Mouse (Mus musculus) liver, embryonic 13.5 days (tissue): Measurements from ENCODE around the gene Tnrc18. TPM values are rescaled to one million over a fixed set of nuclear protein-coding genes. Genes with fewer than 3 reads are reported as not detected.

Experiments
- ATAC-seq: fragments of 200-750 bp; cut with Nextera tagmentation; 2 replicates; pipeline ENCODE4 v1.8.0; 2017; ENCODE audit warnings: low read depth, mild to moderate bottlenecking, moderate number of reproducible peaks, moderate library complexity
- DNase-seq: peaks from one replicate; pipeline ENCODE4 v3.0.0; 2022
- H3K27ac ChIP-seq: fragments of 300-500 bp; sonication (generic); 2 replicates; pipeline ENCODE4 v1.5.1; 2015; ENCODE audit warnings: moderate library complexity, mild to moderate bottlenecking, inconsistent platforms
- H3K27me3 ChIP-seq: fragments of 300-500 bp; sonication (generic); 2 replicates; pipeline ENCODE4 v1.6.1; 2015; ENCODE audit warnings: mild to moderate bottlenecking, inconsistent platforms
- H3K36me3 ChIP-seq: fragments of 300-500 bp; sonication (generic); 2 replicates; pipeline ENCODE4 v1.6.1; 2015; ENCODE audit warnings: mild to moderate bottlenecking, inconsistent platforms
- H3K4me1 ChIP-seq: fragments of 300-500 bp; sonication (generic); replicated peaks from 2 replicates; pipeline ENCODE4 v1.6.1; 2015; ENCODE audit warnings: inconsistent platforms
- H3K4me2 ChIP-seq: fragments of 300-500 bp; sonication (generic); 2 replicates; pipeline ENCODE4 v1.6.1; 2015; ENCODE audit warnings: inconsistent platforms, mild to moderate bottlenecking, moderate library complexity
- H3K4me3 ChIP-seq: fragments of 300-500 bp; sonication (generic); replicated peaks from 2 replicates; pipeline ENCODE4 v1.5.1; 2015; ENCODE audit warnings: mild to moderate bottlenecking, inconsistent platforms
- H3K9ac ChIP-seq: fragments of 300-500 bp; sonication (generic); 2 replicates; pipeline ENCODE4 v1.6.1; 2015; ENCODE audit warnings: mild to moderate bottlenecking, inconsistent platforms
- H3K9me3 ChIP-seq: fragments of 300-500 bp; sonication (generic); replicated peaks from 2 replicates; pipeline ENCODE4 v1.6.1; 2016; ENCODE audit warnings: inconsistent platforms
- WGBS: fragments of 180-500 bp; shearing (Covaris S2); methylation state at CpG from one replicate; pipeline ENCODE4 v1.1.7; 2015; ENCODE audit not compliant: insufficient replicate concordance; 5-methylcytosine and 5-hydroxymethylcytosine counted together
- polyA plus RNA-seq: library from polyadenylated mRNA; unstranded; fragments of >200 nt; fragmentation: Nextera tagmentation; extraction: Ambion mirVana; gene quantifications from 2 replicates; pipeline ENCODE4 v1.2.1, GENCODE M21; 2015

Tnrc18 gene
- polyA plus RNA-seq, 1 experiment from 2014 or later = 2.4 TPM

- H3K36me3 ChIP-seq = no peaks in the 10 kb centered on the region
- 68% methylated on average over 10 of the region's 10 CpGs for WGBS
- DNase-seq = no peak
Measured at GRCm38 (mm10) chr5:142713966-142714365, 103.5 kb downstream of the Tnrc18 start.

GRCm38 (mm10) chr5:142712373-142712772 lies 105.1 kb downstream of the Tnrc18 start:
- Histone ChIP-seq H3K27me3 (0 out of 2 replicates have a peak, but pooled peaks cover 2% of the 10 kb centered on the region), H3K9me3 (peaks cover 8% of the 10 kb centered on the region; the same call in 1 of the 2 replicates), H3K36me3 (no peaks in the 10 kb centered on the region), H3K9ac (no peak overlapping the region), H3K27ac (no peak overlapping the region), H3K4me2 (no peak overlapping the region), H3K4me3 (no peak overlapping the region), H3K4me1 (no peaks in the 10 kb centered on the region)
- ATAC-seq (no peak), DNase-seq (no peak)
- 76% methylated on average over 5 of the region's 5 CpGs for WGBS

More at GRCm38 (mm10) chr5:142713966-142714365, 103.5 kb downstream of the Tnrc18 start:
- Histone ChIP-seq H3K27ac (no peak overlapping the region), H3K9me3 (peaks cover 8% of the 10 kb centered on the region; the same call in 1 of the 2 replicates), H3K4me1 (no peaks in the 10 kb centered on the region), H3K4me2 (no peak overlapping the region), H3K9ac (no peak overlapping the region), H3K27me3 (0 out of 2 replicates have a peak, but pooled peaks cover 2% of the 10 kb centered on the region), H3K4me3 (no peak overlapping the region)
- ATAC-seq = no peak

- Histone ChIP-seq H3K36me3 (no peaks in the 10 kb centered on the region), H3K27ac (no peak overlapping the region), H3K27me3 (peaks cover 3% of the 10 kb centered on the region), H3K4me1 (no peaks in the 10 kb centered on the region), H3K4me2 (no peak overlapping the region), H3K4me3 (no peak overlapping the region), H3K9ac (no peak overlapping the region), H3K9me3 (peaks cover 8% of the 10 kb centered on the region; the same call in 1 of the 2 replicates)
- ATAC-seq (no peak), DNase-seq (no peak)
- 71% methylated on average over 7 of the region's 7 CpGs for WGBS
Measured at GRCm38 (mm10) chr5:142709436-142709835, 108.0 kb downstream of the Tnrc18 start.

- no peak for ATAC-seq
- peaks cover 8% of the 10 kb centered on the region; the same call in 1 of the 2 replicates for H3K9me3 ChIP-seq
- H3K9ac ChIP-seq = no peak overlapping the region
Measured at GRCm38 (mm10) chr5:142707709-142708108, 109.8 kb downstream of the Tnrc18 start.

GRCm38 (mm10) chr5:142703569-142703968 lies 113.9 kb downstream of the Tnrc18 start:
- peaks cover 14% of the 10 kb centered on the region for H3K4me1 ChIP-seq
- ATAC-seq (no peak), DNase-seq (no peak)
- WGBS = 73% methylated on average over 10 of the region's 10 CpGs
- H3K9ac ChIP-seq = no peak overlapping the region
- H3K9me3 ChIP-seq = no peaks in the 10 kb centered on the region
- H3K4me2 ChIP-seq = no peak overlapping the region
- no peak overlapping the region for H3K4me3 ChIP-seq
- H3K27ac ChIP-seq = no peak overlapping the region
- H3K27me3 ChIP-seq = peaks cover 56% of the 10 kb centered on the region
- H3K36me3 ChIP-seq = no peaks in the 10 kb centered on the region

More at GRCm38 (mm10) chr5:142707709-142708108, 109.8 kb downstream of the Tnrc18 start:
- H3K4me1 ChIP-seq = peaks cover under 1% of the 10 kb centered on the region; the same call in 1 of the 2 replicates
- no peaks in the 10 kb centered on the region for H3K36me3 ChIP-seq
- H3K4me3 ChIP-seq = no peak overlapping the region
- peaks cover 21% of the 10 kb centered on the region for H3K27me3 ChIP-seq
- 74% methylated on average over 5 of the region's 5 CpGs for WGBS
- H3K4me2 ChIP-seq = no peak overlapping the region
- H3K27ac ChIP-seq = no peak overlapping the region
- DNase-seq = no peak

- H3K27me3 ChIP-seq = peaks cover 64% of the 10 kb centered on the region
- WGBS = 24% methylated on average over 18 of the region's 18 CpGs
- H3K4me2 ChIP-seq = peak overlapping the region; percentile 74
- ATAC-seq (no peak), DNase-seq (no peak)
- no peaks in the 10 kb centered on the region for H3K36me3 ChIP-seq
- H3K27ac ChIP-seq = no peak overlapping the region
- no peaks in the 10 kb centered on the region for H3K9me3 ChIP-seq
- H3K9ac ChIP-seq = peak overlapping the region; percentile 33
- peaks cover 14% of the 10 kb centered on the region for H3K4me1 ChIP-seq
- peak overlapping the region; percentile 53 for H3K4me3 ChIP-seq
Measured at GRCm38 (mm10) chr5:142702511-142703138, 114.8 kb downstream of the Tnrc18 start.

GRCm38 (mm10) chr5:142701651-142702510 lies 115.6 kb downstream of the Tnrc18 start:
- ATAC-seq (peak; percentile 68), DNase-seq (no peak)
- peak overlapping the region; percentile 53 for H3K4me3 ChIP-seq
- peaks cover 14% of the 10 kb centered on the region for H3K4me1 ChIP-seq
- H3K27ac ChIP-seq = no peak overlapping the region
- H3K9me3 ChIP-seq = no peaks in the 10 kb centered on the region
- H3K27me3 ChIP-seq = peaks cover 66% of the 10 kb centered on the region
- no peaks in the 10 kb centered on the region for H3K36me3 ChIP-seq
- H3K4me2 ChIP-seq = peak overlapping the region; percentile 74
- WGBS = 1% methylated on average over 70 of the region's 72 CpGs
- H3K9ac ChIP-seq = peak overlapping the region; percentile 33

- WGBS = 7% methylated on average over 15 of the region's 15 CpGs
- ATAC-seq (peak; percentile 40; the same call in 1 of the 2 replicates), DNase-seq (no peak)
- H3K4me1 ChIP-seq = peaks cover 14% of the 10 kb centered on the region
- H3K9me3 ChIP-seq = no peaks in the 10 kb centered on the region
- H3K36me3 ChIP-seq = no peaks in the 10 kb centered on the region
- H3K27ac ChIP-seq = no peak overlapping the region
- peak overlapping the region; percentile 74 for H3K4me2 ChIP-seq
- H3K27me3 ChIP-seq = peaks cover 66% of the 10 kb centered on the region
- no peak overlapping the region for H3K9ac ChIP-seq
- H3K4me3 ChIP-seq = no peak overlapping the region
Measured at GRCm38 (mm10) chr5:142700842-142701589, 116.4 kb downstream of the Tnrc18 start.

GRCm38 (mm10) chr5:142697742-142698141 lies 119.7 kb downstream of the Tnrc18 start:
- no peak overlapping the region for H3K9ac ChIP-seq
- no peaks in the 10 kb centered on the region for H3K9me3 ChIP-seq
- DNase-seq (no peak), ATAC-seq (no peak)
- WGBS = 43% methylated on average over 2 of the region's 2 CpGs
- no peak overlapping the region for H3K27ac ChIP-seq
- no peaks in the 10 kb centered on the region for H3K36me3 ChIP-seq
- peaks cover 56% of the 10 kb centered on the region for H3K27me3 ChIP-seq
- H3K4me3 ChIP-seq = no peak overlapping the region
- H3K4me1 ChIP-seq = peaks cover 14% of the 10 kb centered on the region
- no peak overlapping the region for H3K4me2 ChIP-seq

GRCm38 (mm10) chr5:142696865-142697264 lies 120.6 kb downstream of the Tnrc18 start:
- H3K4me1 ChIP-seq = peaks cover 5% of the 10 kb centered on the region
- 73% methylated on average over 6 of the region's 6 CpGs for WGBS
- peaks cover 47% of the 10 kb centered on the region for H3K27me3 ChIP-seq
- H3K9me3 ChIP-seq = no peaks in the 10 kb centered on the region
- no peaks in the 10 kb centered on the region for H3K36me3 ChIP-seq
- H3K4me3 ChIP-seq = no peak overlapping the region
- no peak overlapping the region for H3K9ac ChIP-seq
- DNase-seq = no peak
- no peak overlapping the region for H3K4me2 ChIP-seq
- no peak overlapping the region for H3K27ac ChIP-seq
- no peak for ATAC-seq

- Histone ChIP-seq H3K9me3 (no peaks in the 10 kb centered on the region), H3K27me3 (peaks cover 41% of the 10 kb centered on the region)
- ATAC-seq = no peak
Measured at GRCm38 (mm10) chr5:142696258-142696657, 121.2 kb downstream of the Tnrc18 start.

More at GRCm38 (mm10) chr5:142696258-142696657, 121.2 kb downstream of the Tnrc18 start:
- no peaks in the 10 kb centered on the region for H3K36me3 ChIP-seq
- no peak overlapping the region for H3K9ac ChIP-seq
- WGBS = 31% methylated on average over 6 of the region's 6 CpGs
- no peak for DNase-seq
- no peak overlapping the region for H3K27ac ChIP-seq
- H3K4me3 ChIP-seq = no peak overlapping the region
- H3K4me1 ChIP-seq = no peaks in the 10 kb centered on the region; the same call in 1 of the 2 replicates
- H3K4me2 ChIP-seq = no peak overlapping the region
